Mouse (Mus musculus) neural tube, embryonic 13.5 days (tissue): ENCODE results near the gene Slc25a29. TPM values are rescaled to one million over a fixed set of nuclear protein-coding genes. Genes with fewer than 3 reads are reported as not detected.

ENCODE experiments used
- ATAC-seq: fragments of 200-750 bp; cut with Nextera tagmentation; 2 replicates; pipeline ENCODE4 v1.8.0; 2017; ENCODE audit warnings: low read depth, mild to moderate bottlenecking, moderate TSS enrichment, moderate library complexity
- H3K27ac ChIP-seq: fragments of 300-500 bp; sonication (generic); replicated peaks from 2 replicates; pipeline ENCODE4 v1.5.1; 2015; ENCODE audit warnings: moderate library complexity, mild to moderate bottlenecking, inconsistent platforms
- H3K27me3 ChIP-seq: fragments of 300-500 bp; sonication (generic); 2 replicates; pipeline ENCODE4 v1.6.1; 2015; ENCODE audit warnings: mild to moderate bottlenecking, inconsistent platforms
- H3K36me3 ChIP-seq: fragments of 300-500 bp; sonication (generic); 2 replicates; pipeline ENCODE4 v1.6.1; 2015; ENCODE audit warnings: mild to moderate bottlenecking, inconsistent platforms
- H3K4me1 ChIP-seq: fragments of 300-500 bp; sonication (generic); replicated peaks from 2 replicates; pipeline ENCODE4 v1.6.1; 2015; ENCODE audit warnings: inconsistent platforms
- H3K4me2 ChIP-seq: fragments of 300-500 bp; sonication (generic); 2 replicates; pipeline ENCODE4 v1.6.1; 2015; ENCODE audit warnings: inconsistent platforms, mild to moderate bottlenecking, moderate library complexity
- H3K4me3 ChIP-seq: fragments of 300-500 bp; sonication (generic); 2 replicates; pipeline ENCODE4 v1.5.1; 2015; ENCODE audit warnings: mild to moderate bottlenecking, inconsistent platforms
- H3K9ac ChIP-seq: fragments of 300-500 bp; sonication (generic); 2 replicates; pipeline ENCODE4 v1.6.1; 2015; ENCODE audit warnings: moderate library complexity, mild to moderate bottlenecking, inconsistent platforms
- H3K9me3 ChIP-seq: fragments of 300-500 bp; sonication (generic); 2 replicates; pipeline ENCODE4 v1.6.1; 2016; ENCODE audit warnings: inconsistent platforms
- WGBS: fragments of 180-500 bp; shearing (Covaris S2); methylation state at CpG from one replicate; pipeline ENCODE4 v1.1.7; 2015; 5-methylcytosine and 5-hydroxymethylcytosine counted together
- polyA plus RNA-seq: library from polyadenylated mRNA; unstranded; fragments of >200 nt; fragmentation: Nextera tagmentation; extraction: Ambion mirVana; gene quantifications from 2 replicates; pipeline ENCODE4 v1.2.1, GENCODE M21; 2015

Gene Slc25a29
- polyA plus RNA-seq, 1 experiment from 2014 or later: 16.5 TPM

DNA sequence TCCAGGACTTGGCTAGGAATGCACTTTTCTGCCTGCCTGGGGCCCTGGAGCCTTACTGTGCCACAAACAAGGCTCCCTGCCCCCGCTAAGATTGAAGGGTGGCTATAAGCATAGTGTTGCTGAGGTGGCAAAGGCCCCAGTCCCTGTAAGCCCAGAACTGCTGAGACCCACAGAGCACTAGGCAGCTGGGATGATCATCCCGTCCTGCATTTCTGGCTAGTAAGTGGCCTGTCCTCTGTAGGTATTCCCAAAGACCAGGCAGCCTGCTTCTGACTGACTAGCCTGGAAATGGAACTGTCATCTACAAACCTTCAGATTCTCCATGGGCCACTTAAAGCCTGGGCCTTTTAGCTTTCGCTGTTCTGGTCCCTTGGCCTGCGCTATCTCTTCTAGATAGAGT, 15.2 kb downstream of the Slc25a29 start:
- no peaks in the 10 kb centered on the region for H3K9me3 ChIP-seq
- peaks cover 5% of the 10 kb centered on the region; the same call in 1 of the 2 replicates for H3K4me1 ChIP-seq
- WGBS: 88% methylated on average over 4 of the region's 4 CpGs
- ATAC-seq: no peak
- H3K36me3 ChIP-seq: peaks cover 34% of the 10 kb centered on the region
- H3K9ac ChIP-seq: no peak overlapping the region
- H3K4me2 ChIP-seq: no peak overlapping the region
- no peak overlapping the region for H3K4me3 ChIP-seq
- no peak overlapping the region for H3K27ac ChIP-seq
- H3K27me3 ChIP-seq: no peaks in the 10 kb centered on the region

DNA sequence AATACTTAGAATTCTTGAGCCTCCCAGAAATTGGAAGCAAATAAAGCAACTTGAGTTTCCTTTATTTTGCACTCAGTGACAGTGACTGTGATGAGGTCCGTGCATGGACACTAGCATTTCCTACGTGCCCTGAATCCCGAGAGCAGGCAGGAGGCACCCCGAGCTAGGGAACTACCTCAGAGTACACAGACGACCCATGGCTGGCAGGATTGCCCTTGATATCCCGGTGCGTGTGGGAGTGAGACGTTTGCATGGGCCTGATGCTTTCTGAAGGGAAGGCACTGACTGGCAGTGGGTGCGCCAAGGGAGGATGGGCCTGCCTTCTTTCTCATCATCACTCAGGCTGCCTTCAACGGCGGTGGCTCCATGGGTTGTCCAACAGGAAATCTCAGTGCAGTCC, 19.1 kb downstream of the Slc25a29 start:
- Histone ChIP-seq H3K4me3 (no peak overlapping the region), H3K27ac (no peak overlapping the region), H3K4me1 (peaks cover 9% of the 10 kb centered on the region; the same call in 1 of the 2 replicates), H3K9me3 (no peaks in the 10 kb centered on the region), H3K36me3 (peaks cover 43% of the 10 kb centered on the region), H3K9ac (0 out of 2 replicates have a peak overlapping the region, but pooled peaks have one; percentile 26), H3K27me3 (no peaks in the 10 kb centered on the region), H3K4me2 (no peak overlapping the region)
- WGBS: 85% methylated on average over 11 of the region's 11 CpGs
- ATAC-seq: no peak

GRCm38 (mm10) chr12:108814470-108814869, 21.2 kb downstream of the Slc25a29 start:
- no peaks in the 10 kb centered on the region for H3K9me3 ChIP-seq
- no peak overlapping the region for H3K4me2 ChIP-seq
- peaks cover 10% of the 10 kb centered on the region; the same call in 1 of the 2 replicates for H3K4me1 ChIP-seq
- H3K27ac ChIP-seq: no peak overlapping the region
- no peak overlapping the region for H3K4me3 ChIP-seq
- peaks cover 38% of the 10 kb centered on the region for H3K36me3 ChIP-seq
- 88% methylated on average over 6 of the region's 6 CpGs for WGBS
- H3K9ac ChIP-seq: no peak overlapping the region
- no peak for ATAC-seq
- no peaks in the 10 kb centered on the region for H3K27me3 ChIP-seq

- Histone ChIP-seq H3K4me3 (no peak overlapping the region), H3K27me3 (no peaks in the 10 kb centered on the region), H3K4me2 (no peak overlapping the region), H3K36me3 (peaks cover 32% of the 10 kb centered on the region), H3K9ac (no peak overlapping the region), H3K4me1 (0 out of 2 replicates have a peak, but pooled peaks cover 13% of the 10 kb centered on the region), H3K27ac (no peak overlapping the region), H3K9me3 (no peaks in the 10 kb centered on the region)
- no peak for ATAC-seq
- WGBS: 83% methylated on average over 6 of the region's 6 CpGs
Observed at GRCm38 (mm10) chr12:108812463-108812862, 23.2 kb downstream of the Slc25a29 start.

DNA sequence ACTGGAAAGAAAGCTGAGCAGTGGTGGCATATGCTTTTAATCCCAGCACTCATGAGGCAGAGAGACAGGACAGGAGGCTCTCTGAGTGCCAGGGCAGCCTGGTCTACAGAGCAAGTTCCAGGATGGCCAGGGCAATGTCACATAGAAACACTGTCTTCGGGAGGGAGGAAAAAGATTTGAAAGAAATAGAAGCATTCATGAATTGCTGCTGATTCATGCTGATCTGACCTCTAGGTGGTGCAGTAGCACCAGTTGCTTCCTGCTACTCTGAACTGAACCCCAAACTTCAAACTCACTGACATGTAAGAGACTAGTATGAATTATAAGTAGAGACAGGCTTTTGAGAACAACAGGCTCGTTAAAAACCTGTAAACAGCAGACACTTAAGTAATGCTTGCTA, 24.6 kb downstream of the Slc25a29 start:
- no peak overlapping the region for H3K4me2 ChIP-seq
- no peaks in the 10 kb centered on the region for H3K27me3 ChIP-seq
- H3K9ac ChIP-seq: no peak overlapping the region
- peaks cover 19% of the 10 kb centered on the region; the same call in 1 of the 2 replicates for H3K4me1 ChIP-seq
- ATAC-seq: no peak
- WGBS: 57% methylated on average over 2 of the region's 2 CpGs
- H3K9me3 ChIP-seq: no peaks in the 10 kb centered on the region
- peaks cover 33% of the 10 kb centered on the region for H3K36me3 ChIP-seq
- no peak overlapping the region for H3K4me3 ChIP-seq
- no peak overlapping the region for H3K27ac ChIP-seq

DNA sequence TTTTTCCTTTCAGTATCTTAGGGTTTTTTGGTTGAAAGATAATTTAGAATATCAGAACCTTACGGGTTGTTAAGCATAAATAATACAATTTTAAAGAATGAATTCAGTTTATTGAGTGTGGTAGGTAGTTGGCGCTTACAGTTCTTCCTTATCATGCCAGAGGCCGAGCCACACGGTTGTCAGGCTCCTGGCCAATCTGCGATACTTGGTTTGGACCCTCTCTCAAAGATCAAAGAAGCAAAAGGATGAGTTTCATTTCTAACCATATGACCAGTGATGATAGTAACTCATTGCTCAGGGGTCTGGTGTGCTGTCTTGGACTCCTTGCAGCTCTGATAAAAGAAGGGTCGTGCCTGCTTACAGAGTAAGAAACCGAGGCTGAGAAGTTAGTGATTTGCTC, 25.4 kb downstream of the Slc25a29 start:
- Histone ChIP-seq H3K9ac (no peak overlapping the region), H3K27me3 (no peaks in the 10 kb centered on the region), H3K9me3 (no peaks in the 10 kb centered on the region), H3K4me2 (no peak overlapping the region), H3K36me3 (peaks cover 30% of the 10 kb centered on the region), H3K4me3 (no peak overlapping the region), H3K27ac (no peak overlapping the region), H3K4me1 (peaks cover 19% of the 10 kb centered on the region)
- ATAC-seq: no peak
- 92% methylated on average over 7 of the region's 7 CpGs for whole genome bisulfite sequencing

DNA sequence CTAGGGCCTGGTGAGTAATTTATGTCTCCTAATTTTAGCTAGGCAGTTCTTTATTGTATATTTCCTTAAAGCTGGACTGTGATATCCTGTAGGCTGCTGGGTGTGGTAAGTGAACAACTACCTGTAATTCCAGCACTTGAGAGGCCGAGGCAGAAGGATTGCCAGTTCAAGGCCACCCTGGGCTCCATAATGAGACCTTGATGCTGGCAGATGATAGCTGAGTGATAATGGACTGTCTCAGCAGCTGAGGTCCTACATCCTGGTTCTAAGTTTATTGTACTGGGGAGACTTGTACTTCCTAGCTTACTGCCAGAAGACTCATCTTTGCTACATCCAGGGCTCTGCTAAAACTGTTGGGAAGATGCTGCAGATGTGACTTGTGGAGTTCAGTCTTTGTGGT, 25.9 kb downstream of the Slc25a29 start:
- Histone ChIP-seq H3K4me1 (peaks cover 19% of the 10 kb centered on the region), H3K9ac (no peak overlapping the region), H3K9me3 (no peaks in the 10 kb centered on the region), H3K27me3 (no peaks in the 10 kb centered on the region), H3K4me3 (no peak overlapping the region), H3K36me3 (peaks cover 26% of the 10 kb centered on the region), H3K27ac (no peak overlapping the region), H3K4me2 (no peak overlapping the region)
- ATAC-seq: no peak
- WGBS: 85% methylated on average over 1 of the region's 1 CpGs

DNA sequence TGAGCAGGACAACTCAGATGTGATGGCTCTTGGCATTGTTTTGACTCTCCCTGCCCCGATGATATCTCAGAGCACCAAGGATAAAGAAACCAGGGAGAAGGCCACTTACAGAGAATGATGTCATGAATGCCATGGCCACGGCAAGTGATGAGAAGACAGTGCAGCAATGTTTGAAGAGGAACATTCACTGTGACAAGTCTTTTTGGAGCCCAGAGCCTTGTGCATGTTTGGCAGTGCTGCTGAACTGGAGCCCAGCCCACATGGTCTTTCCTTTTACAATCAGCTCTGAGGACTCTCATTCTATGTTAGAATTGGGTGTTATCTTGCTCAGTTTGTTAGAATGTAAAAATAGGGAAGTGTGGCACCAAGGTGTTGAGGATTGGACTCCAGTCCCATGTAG, 27.2 kb downstream of the Slc25a29 start:
- H3K27ac ChIP-seq: no peak overlapping the region
- WGBS: 93% methylated on average over 2 of the region's 2 CpGs
- no peak for ATAC-seq

DNA sequence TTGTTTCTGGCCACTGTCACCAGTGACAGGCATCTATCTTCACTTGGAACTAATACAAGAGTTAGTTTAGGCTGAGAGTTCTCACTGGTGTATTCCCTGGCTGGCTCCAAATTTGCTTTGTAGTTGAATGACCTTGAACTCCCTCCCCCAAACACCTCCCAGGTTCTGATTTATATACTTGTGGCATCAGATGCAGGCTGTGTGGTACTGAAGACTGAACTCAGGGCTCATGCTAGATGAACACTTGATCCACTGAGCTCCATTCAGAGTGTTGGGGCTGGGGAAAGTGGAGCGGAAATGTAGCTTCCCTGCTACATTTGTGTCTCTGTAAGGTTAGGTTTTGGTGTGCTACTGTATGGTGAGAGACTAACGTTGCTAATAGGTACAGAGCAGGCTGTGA, 31.3 kb downstream of the Slc25a29 start:
- peaks cover 22% of the 10 kb centered on the region; the same call in 1 of the 2 replicates for H3K36me3 ChIP-seq
- no peak overlapping the region for H3K4me2 ChIP-seq
- 93% methylated on average over 2 of the region's 2 CpGs for WGBS
- no peak for ATAC-seq
- no peak overlapping the region for H3K27ac ChIP-seq
- peaks cover 49% of the 10 kb centered on the region for H3K4me1 ChIP-seq
- H3K9me3 ChIP-seq: no peaks in the 10 kb centered on the region
- H3K4me3 ChIP-seq: no peak overlapping the region
- no peaks in the 10 kb centered on the region for H3K27me3 ChIP-seq
- no peak overlapping the region for H3K9ac ChIP-seq

More for the DNA sequence above, 27.2 kb downstream of the Slc25a29 start:
- Histone ChIP-seq H3K36me3 (peaks cover 22% of the 10 kb centered on the region), H3K9me3 (no peaks in the 10 kb centered on the region), H3K27me3 (no peaks in the 10 kb centered on the region), H3K4me3 (no peak overlapping the region), H3K9ac (no peak overlapping the region), H3K4me2 (no peak overlapping the region), H3K4me1 (peaks cover 29% of the 10 kb centered on the region)

GRCm38 (mm10) chr12:108801613-108802012, 34.1 kb downstream of the Slc25a29 start:
- Histone ChIP-seq H3K9ac (no peak overlapping the region), H3K4me2 (no peak overlapping the region), H3K9me3 (no peaks in the 10 kb centered on the region), H3K36me3 (0 out of 2 replicates have a peak, but pooled peaks cover 3% of the 10 kb centered on the region), H3K4me1 (peaks cover 64% of the 10 kb centered on the region), H3K4me3 (no peak overlapping the region), H3K27me3 (no peaks in the 10 kb centered on the region), H3K27ac (no peak overlapping the region)
- no peak for ATAC-seq
- WGBS: 73% methylated on average over 2 of the region's 2 CpGs

DNA sequence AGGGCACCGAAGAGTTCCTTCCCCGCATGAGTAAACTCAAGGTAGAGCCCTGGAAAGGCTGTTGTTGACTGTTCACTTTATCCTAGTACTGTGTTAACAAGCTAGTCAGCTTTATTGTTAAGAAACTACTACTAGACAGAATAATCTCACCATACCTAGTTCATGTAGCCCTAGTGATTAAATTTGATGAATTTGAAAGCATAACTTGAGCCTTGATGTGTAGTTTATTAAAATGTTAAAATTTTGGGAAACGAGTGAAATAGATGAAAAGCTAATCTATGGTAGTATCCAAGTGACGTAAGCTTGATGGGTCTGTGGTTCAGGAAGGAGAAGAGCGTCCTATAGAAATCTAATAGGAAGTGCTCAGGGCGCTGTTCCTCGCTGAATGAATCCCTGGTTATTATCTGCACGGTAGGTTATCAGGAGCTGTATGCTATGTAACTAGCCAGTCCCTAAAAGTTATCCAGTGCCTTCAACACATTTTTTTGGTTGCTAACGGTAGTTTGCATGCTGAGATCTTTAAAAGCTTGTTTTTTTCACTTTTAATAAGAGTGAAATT, 40.6 kb downstream of the Slc25a29 start:
- peak overlapping the region; percentile 100 for H3K4me3 ChIP-seq
- peak overlapping the region; percentile 97 for H3K9ac ChIP-seq
- WGBS: 22% methylated on average over 9 of the region's 9 CpGs
- peak overlapping the region; percentile 98 for H3K27ac ChIP-seq
- peak overlapping the region; percentile 89 for H3K4me2 ChIP-seq
- ATAC-seq: no peak
- no peaks in the 10 kb centered on the region for H3K9me3 ChIP-seq
- no peaks in the 10 kb centered on the region for H3K36me3 ChIP-seq
- H3K4me1 ChIP-seq: peaks cover 59% of the 10 kb centered on the region
- H3K27me3 ChIP-seq: no peaks in the 10 kb centered on the region

DNA sequence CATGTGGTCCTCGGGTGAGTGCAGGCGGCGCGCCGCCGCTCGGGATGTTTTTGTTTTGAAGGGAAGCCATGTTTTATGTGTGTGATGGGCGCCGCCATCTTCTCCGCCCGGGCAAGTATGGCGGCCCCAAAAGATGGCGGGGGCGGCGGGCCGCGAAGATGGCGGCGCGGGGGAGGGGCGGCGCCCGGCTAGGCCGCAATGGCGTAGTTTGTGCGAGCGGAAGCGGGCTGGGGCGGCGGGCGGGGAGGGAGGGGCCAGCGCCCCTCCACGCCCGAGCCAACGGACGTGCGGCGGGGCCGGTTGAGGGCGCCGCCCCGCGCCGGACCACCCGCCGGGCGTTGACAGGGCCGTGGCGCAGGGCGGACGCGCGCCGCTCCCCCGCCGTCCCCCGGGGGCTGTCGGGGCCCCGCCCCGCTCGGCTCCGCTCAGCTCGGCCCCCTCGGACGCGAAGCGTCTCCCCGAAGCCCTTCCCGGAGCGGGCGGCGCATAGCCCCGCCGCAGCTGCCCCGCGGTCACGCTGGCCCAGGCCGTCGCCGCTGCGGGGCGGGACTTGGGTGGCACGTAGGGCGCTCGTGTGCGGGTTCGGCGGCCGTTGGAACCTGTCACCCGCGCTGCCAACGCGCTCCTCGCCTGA, 41.5 kb downstream of the Slc25a29 start:
- ATAC-seq: peak; percentile 72

More for the DNA sequence above, 41.5 kb downstream of the Slc25a29 start:
- H3K9me3 ChIP-seq: no peaks in the 10 kb centered on the region
- H3K36me3 ChIP-seq: no peaks in the 10 kb centered on the region
- peaks cover 54% of the 10 kb centered on the region for H3K4me1 ChIP-seq
- under 1% methylated on average over 79 of the region's 94 CpGs for WGBS
- H3K9ac ChIP-seq: peak overlapping the region; percentile 97
- H3K27ac ChIP-seq: peak overlapping the region; percentile 98
- no peaks in the 10 kb centered on the region for H3K27me3 ChIP-seq
- H3K4me2 ChIP-seq: peak overlapping the region; percentile 89
- H3K4me3 ChIP-seq: peak overlapping the region; percentile 100
